Mouse (Mus musculus): ENCODE measurements at regions not wholly inside any gene's neighbourhood (a gene's known extent, or its start where the extent isn't known, plus 50 kb on each side); places are given as distances from the start of the nearest gene placed in this dataset.

DNA sequence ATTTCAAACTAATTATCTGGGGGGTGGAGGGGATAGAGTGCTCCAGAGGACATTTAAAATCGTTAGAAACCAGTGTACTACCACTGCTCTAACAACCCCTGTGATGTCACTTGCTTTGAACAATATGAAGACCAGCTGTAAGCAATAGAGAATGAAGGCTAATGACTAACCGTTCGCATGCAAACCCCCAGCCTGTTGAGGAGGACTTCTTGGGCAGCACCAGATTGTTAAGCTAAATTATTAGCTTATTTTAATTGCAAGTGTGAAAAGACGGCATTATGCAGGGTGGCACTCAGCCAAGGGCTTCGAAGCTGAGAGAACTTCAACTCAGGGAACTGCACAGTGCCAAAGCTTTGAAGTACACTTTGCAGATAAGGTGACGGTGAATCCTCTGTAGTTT is 452.0 kb upstream of the Adamts9 start:
- no peak for TF ChIP-seq EP300 (IDR thresholded peaks at IDR 0.05; ENCODE audit: low read depth in 1 of 2, low read length in 2 of 2)
- no peak for TF ChIP-seq CTCF (IDR thresholded peaks at IDR 0.05 in 2 of 3, conservative IDR thresholded peaks at IDR 0.05 in 1 of 3; ENCODE audit: control insufficient read depth in 1 of 3, insufficient read depth in 1 of 3, low read depth in 2 of 3, low read length in 3 of 3, poor library complexity in 1 of 3, severe bottlenecking in 1 of 3)
- TF ChIP-seq TAL1 (IDR thresholded peaks at IDR 0.05; ENCODE audit: low read length), result no peak
- TF ChIP-seq POLR2A (IDR thresholded peaks at IDR 0.05; ENCODE audit: control insufficient read depth in 1 of 2, insufficient read depth in 1 of 2, low read depth in 1 of 2, low read length in 2 of 2, poor library complexity in 1 of 2), result no peak
- TF ChIP-seq GATA1 (IDR thresholded peaks at IDR 0.05; ENCODE audit: low read depth, low read length), result no peak
- TF ChIP-seq MXI1 (IDR thresholded peaks at IDR 0.05; ENCODE audit: low read depth, low read length), result no peak
- TF ChIP-seq USF1 (IDR thresholded peaks at IDR 0.05; ENCODE audit: low read depth, low read length), result no peak
- no peak for TF ChIP-seq RCOR1 (IDR thresholded peaks at IDR 0.05; ENCODE audit: low read depth, low read length)
